Mouse (Mus musculus) activated CD4-positive, CD25-positive, alpha-beta regulatory T cell (primary cell): Measurements from ENCODE around the gene Clasp1. TPM values are rescaled to one million over a fixed set of nuclear protein-coding genes. Genes with fewer than 3 reads are reported as not detected.

Source experiments
- polyA plus RNA-seq, 2 experiments: library from polyadenylated mRNA; unstranded; fragments of 100-300 nt; shearing (Covaris generic); gene quantifications; one replicate each; pipeline ENCODE4 v1.2.1; 2017

Gene Clasp1
- polyA plus RNA-seq: 10 to 100 TPM; 22.5 to 23.5 TPM

GRCm38 (mm10) chr1:118388757-118389453 is at the start of gene Clasp1:
Gene Clasp1, plus strand, starts transcription at chr1:118389058.

DNA sequence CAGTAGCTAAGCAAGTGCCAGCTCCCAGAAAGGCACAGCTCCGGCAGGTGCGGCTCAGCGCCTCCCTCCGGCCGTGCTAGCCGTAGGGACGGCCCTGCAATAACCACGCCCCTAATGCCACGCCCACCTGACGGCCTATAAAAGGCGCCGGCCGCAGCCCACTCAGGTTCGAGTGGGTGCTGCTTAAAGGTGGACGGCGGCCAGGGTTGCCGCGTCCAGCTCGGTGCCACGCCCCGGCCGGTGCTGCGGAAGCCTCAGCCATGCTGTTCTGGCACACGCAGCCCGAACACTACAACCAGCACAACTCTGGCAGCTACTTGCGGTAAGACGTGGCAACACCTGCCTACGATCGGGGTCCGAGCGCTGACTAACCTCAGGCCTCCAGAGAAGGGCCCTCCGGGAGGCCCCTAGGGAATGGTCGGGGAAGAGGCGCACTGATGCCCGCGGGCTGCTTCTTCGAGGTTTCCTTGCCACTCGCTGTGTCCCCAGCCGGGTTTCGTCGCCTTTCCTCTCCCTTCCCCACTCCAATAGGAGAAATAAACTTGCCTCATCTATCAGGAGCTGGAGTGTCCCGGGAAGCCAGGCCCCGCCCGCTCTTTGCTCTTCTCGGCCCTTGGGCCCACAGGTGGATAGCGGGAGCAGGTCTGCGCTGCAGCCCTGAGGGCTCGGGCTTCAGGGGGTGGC is 239.1 kb downstream of the Clasp1 start, which contains the start of gene Tfcp2l1:
Gene Tfcp2l1 (plus strand): TSS at position 165 of the 684 bp plus-strand sequence.

Other genes starting within 250 kb of the Clasp1 start
- gene Gm29106, start 212.5 kb upstream of the Clasp1 start, polyA plus RNA-seq: not detected
- 100 to 1,000 TPM; 194 to 201 TPM for gene Tsn, start 77.3 kb upstream of the Clasp1 start, polyA plus RNA-seq
- gene Nifk, start 67.2 kb upstream of the Clasp1 start, polyA plus RNA-seq: 10 to 100 TPM; 54.9 to 89.2 TPM
- under 1 TPM in 1 of 2 experiments, not detected in 1; 0.04 TPM for gene Tfcp2l1, start 238.9 kb downstream of the Clasp1 start, polyA plus RNA-seq